Mouse (Mus musculus): ENCODE results near the gene Dcst2. TPM values are rescaled to one million over a fixed set of nuclear protein-coding genes. Genes with fewer than 3 reads are reported as not detected.
A peak's percentile ranks its signal among the peaks of the same experiment; 100 is the strongest.

The Dcst2 gene
- total RNA-seq, 2 experiments from 2014 or later = 0.29 to 0.40 TPM

- intact Hi-C loops (cut with DNase I) = loop anchor here (10.0 kb wide), 1 partner anchor 136 kb away; no protein-coding TSS in a partner anchor
- no peak for TF ChIP-seq CTCF (IDR thresholded peaks at IDR 0.05)
- peak in 1 of 2 experiments; percentile 27 for DNase-seq (ENCODE audit: extremely low spot score in 1 of 2, low spot score in 2 of 2)
- H3K4me3 ChIP-seq = peak overlapping the region; percentile 80
- peak overlapping the region; percentile 95 for H3K27ac ChIP-seq
These were observed 12.6 kb upstream of the Dcst2 start for GRCm38 (mm10) chr3:89348911-89349868.

GRCm38 (mm10) chr3:89349869-89350501 lies 11.8 kb upstream of the Dcst2 start, which contains the start of gene Adam15:
Gene Adam15 (minus strand): TSS chr3:89349996.
- Histone ChIP-seq H3K4me3 (peak within 1 kb of the TSS; percentile 80), H3K27ac (peak within 1 kb of the TSS; percentile 95)
- TF ChIP-seq CTCF (IDR thresholded peaks at IDR 0.05) = no peak
- intact Hi-C loops (cut with DNase I) = loop anchor here (10.0 kb wide), 1 partner anchor 135 kb away; no protein-coding TSS in a partner anchor
- DNase-seq (ENCODE audit: extremely low spot score in 1 of 2, low spot score in 2 of 2) = peak; percentile 88 to 92

- intact Hi-C loops (cut with DNase I) = no loop called here
- no peak for TF ChIP-seq CTCF (IDR thresholded peaks at IDR 0.05)
These were observed 10.5 kb upstream of the Dcst2 start for GRCm38 (mm10) chr3:89351271-89351670.

GRCm38 (mm10) chr3:89354816-89355511 lies 6.8 kb upstream of the Dcst2 start:
- Histone ChIP-seq H3K4me3 (no peak overlapping the region), H3K27ac (no peak overlapping the region)
- peak; percentile 83 to 92 for DNase-seq (ENCODE audit: extremely low spot score in 1 of 2, low spot score in 2 of 2)
- peak; percentile 99 for TF ChIP-seq CTCF (IDR thresholded peaks at IDR 0.05)
- intact Hi-C loops (cut with DNase I) = loop anchor here (2.0 kb wide), 1 partner anchor 38 kb away; no protein-coding TSS in a partner anchor

More at GRCm38 (mm10) chr3:89351271-89351670, 10.5 kb upstream of the Dcst2 start:
- DNase-seq (ENCODE audit: extremely low spot score in 1 of 2, low spot score in 2 of 2) = no peak
- Histone ChIP-seq H3K4me3 (no peak overlapping the region), H3K27ac (no peak overlapping the region)

DNA sequence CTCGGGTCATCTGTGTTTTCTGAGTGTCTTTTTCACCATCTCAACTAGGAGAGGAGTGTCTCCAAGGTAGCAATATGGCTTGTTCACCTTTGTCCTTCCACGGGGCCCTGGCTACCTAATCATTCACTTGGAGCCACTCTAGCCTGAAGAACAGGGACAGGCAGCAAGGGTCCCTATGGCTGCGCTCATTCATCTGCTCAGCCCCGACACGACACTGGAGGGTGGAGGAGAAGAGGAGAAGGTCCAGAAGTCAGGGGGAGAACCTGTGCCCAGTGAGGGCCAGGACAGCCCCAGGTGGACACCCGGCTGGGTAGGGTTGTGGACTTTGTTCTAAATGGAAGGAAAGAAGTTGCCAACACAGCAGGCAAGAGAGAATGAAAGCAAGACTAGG lies 6.3 kb upstream of the Dcst2 start:
- Histone ChIP-seq H3K4me3 (no peak overlapping the region), H3K27ac (no peak overlapping the region)
- DNase-seq (ENCODE audit: extremely low spot score in 1 of 2, low spot score in 2 of 2) = no peak
- intact Hi-C loops (cut with DNase I) = loop anchor here (2.0 kb wide), 1 partner anchor 39 kb away; no protein-coding TSS in a partner anchor
- no peak for TF ChIP-seq CTCF (IDR thresholded peaks at IDR 0.05)

DNA sequence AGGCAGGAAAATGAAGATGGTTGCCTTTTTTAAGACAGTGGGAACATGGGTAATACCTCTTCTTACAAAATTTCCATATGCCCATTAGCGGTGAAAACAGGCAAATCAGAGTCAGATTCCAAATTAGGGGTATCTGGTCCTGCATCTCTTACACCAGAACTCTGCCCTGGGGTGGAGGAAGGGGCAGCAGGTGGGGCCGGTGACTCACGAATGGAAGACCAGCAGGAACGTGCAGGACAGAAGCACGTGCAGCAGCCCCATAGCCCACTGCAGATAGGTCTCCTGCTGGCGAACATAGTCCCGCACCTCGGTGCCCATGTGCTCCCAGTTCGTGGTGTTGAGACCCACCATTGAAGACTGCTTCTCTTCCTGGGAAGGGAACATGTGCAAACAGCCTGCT lies 5.7 kb upstream of the Dcst2 start:
- TF ChIP-seq CTCF (IDR thresholded peaks at IDR 0.05) = no peak
- no peak for DNase-seq (ENCODE audit: extremely low spot score in 1 of 2, low spot score in 2 of 2)
- intact Hi-C loops (cut with DNase I) = no loop called here
- H3K4me3 ChIP-seq = no peak overlapping the region
- no peak overlapping the region for H3K27ac ChIP-seq

- no peak for DNase-seq (ENCODE audit: extremely low spot score in 1 of 2, low spot score in 2 of 2)
These were observed 2.1 kb upstream of the Dcst2 start for GRCm38 (mm10) chr3:89359630-89360029.

DNA sequence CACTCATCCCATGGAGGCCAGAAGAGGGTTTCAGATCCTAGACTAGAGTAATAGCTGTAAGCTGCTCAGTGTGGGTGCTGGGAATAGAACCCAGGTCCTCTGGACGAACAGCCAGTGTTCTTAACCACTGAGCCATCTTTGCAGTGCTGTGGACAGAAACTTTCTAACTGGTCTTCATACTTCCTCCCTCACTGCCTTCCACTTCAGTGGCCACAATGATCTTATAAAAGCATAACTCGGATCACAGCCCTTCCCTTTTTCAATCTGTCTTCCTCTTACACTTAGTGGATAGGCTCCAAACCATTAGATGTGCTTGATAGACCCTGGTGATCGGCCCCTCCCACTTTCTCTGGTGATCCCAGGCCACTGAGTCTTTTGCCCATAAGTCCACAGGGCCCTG lies 1.5 kb upstream of the Dcst2 start:
- DNase-seq (ENCODE audit: extremely low spot score in 1 of 2, low spot score in 2 of 2) = no peak
- Histone ChIP-seq H3K27ac (no peak overlapping the region), H3K4me3 (no peak overlapping the region)
- intact Hi-C loops (cut with DNase I) = no loop called here
- TF ChIP-seq CTCF (IDR thresholded peaks at IDR 0.05) = no peak

More at GRCm38 (mm10) chr3:89359630-89360029, 2.1 kb upstream of the Dcst2 start:
- H3K4me3 ChIP-seq = no peak overlapping the region
- TF ChIP-seq CTCF (IDR thresholded peaks at IDR 0.05) = no peak
- no peak overlapping the region for H3K27ac ChIP-seq
- intact Hi-C loops (cut with DNase I) = no loop called here

DNA sequence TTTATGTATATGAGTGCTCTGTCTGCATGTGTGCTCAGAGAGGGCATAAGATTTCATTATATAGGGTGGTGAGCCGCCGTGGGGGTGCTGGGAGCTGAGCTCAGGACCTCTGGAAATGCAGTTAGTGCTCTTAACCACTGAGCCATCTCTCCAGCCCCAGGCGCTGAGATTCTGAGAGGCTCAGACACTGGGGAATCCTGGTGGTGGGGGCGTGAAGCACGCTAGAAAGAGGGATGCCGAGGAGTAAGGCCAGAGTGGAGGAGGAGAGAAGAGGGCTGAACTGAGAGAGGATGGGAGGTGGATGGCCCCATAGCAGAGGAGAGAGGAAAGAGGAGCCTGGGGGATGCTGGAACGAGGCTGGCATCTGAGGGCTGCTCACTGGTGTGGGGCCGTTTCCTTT lies 2.9 kb downstream of the Dcst2 start:
- no peak overlapping the region for H3K27ac ChIP-seq
- no peak overlapping the region for H3K4me3 ChIP-seq
- intact Hi-C loops (cut with DNase I) = no loop called here
- TF ChIP-seq CTCF (IDR thresholded peaks at IDR 0.05) = no peak
- no peak for DNase-seq (ENCODE audit: extremely low spot score in 1 of 2, low spot score in 2 of 2)

GRCm38 (mm10) chr3:89365153-89365485 lies 3.3 kb downstream of the Dcst2 start, which contains the start of gene Dcst1:
Gene Dcst1 (minus strand): TSS chr3:89365253.
- no peak for DNase-seq (ENCODE audit: extremely low spot score in 1 of 2, low spot score in 2 of 2)
- H3K27ac ChIP-seq = no peak within 1 kb of the TSS
- intact Hi-C loops (cut with DNase I) = no loop called here
- no peak within 1 kb of the TSS for H3K4me3 ChIP-seq
- TF ChIP-seq CTCF (IDR thresholded peaks at IDR 0.05) = no peak
